Mouse (Mus musculus): ENCODE data around the gene Lifr.

DNA sequence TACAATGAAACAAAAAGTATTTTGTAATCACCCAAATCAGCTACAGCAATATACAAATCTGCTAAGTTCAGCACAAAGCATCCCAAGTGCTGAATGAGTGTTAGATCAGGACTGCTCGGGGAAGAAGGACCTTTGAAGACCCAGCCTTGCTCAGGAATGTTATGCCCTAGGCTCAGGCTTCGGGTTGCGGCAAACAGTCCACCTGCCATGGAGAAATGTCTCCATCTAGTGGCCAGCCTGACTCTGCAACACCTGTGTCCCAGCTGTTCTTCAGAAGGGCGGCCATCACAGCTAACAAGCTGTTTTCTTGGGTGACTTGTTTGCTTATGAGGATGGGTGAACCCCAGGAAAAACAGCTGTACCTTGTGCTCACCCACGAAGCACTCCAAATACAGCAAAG lies 135.8 kb downstream of the Lifr start:
- TF ChIP-seq POLR2A (IDR thresholded peaks at IDR 0.05; ENCODE audit: borderline replicate concordance, extremely low read depth, low read depth, low read length) (no peak), CTCF (IDR thresholded peaks at IDR 0.05; ENCODE audit: insufficient read depth, low read length) (peak; percentile 99)
